In genomic region chr5:135734057-135734680, GRCm38 (mm10) we compare ENCODE assay signal across 28 mouse cellular contexts. TPM values are rescaled to one million over a fixed set of nuclear protein-coding genes. Genes with fewer than 3 reads are reported as not detected.
DNase-seq lines count a peak whose midpoint lies in the region; TF ChIP-seq lines count a peak whose summit lies in the region.
"Had no signal": no experiment of that assay in that cellular context is flagged by ENCODE, and none has a peak within 500 bp of the region (broad histone marks: within the 10 kb centered on the region; RNA-seq: fewer than 3 reads in every experiment).

No protein-coding gene starts in this region.

- TF ChIP-seq CTCF in testis, adult 2 months (IDR thresholded peaks at IDR 0.05; ENCODE audit: control insufficient read depth, insufficient read depth, insufficient replicate concordance, low read depth, low read length): no peak

- peak overlapping the region; percentile 43 for H3K4me3 ChIP-seq in testis, adult 2 months (ENCODE audit: control insufficient read depth, low read depth, low read length)
- H3K4me3 ChIP-seq: embryonic facial prominence, embryonic 15.5 days; forebrain, embryonic 12.5 days; midbrain, embryonic 10.5 days had no signal

- H3K4me1 ChIP-seq in testis, adult 2 months (ENCODE audit: control insufficient read depth, insufficient read depth, low read length): peaks cover 9% of the 10 kb centered on the region
- H3K4me1 ChIP-seq: embryonic facial prominence, embryonic 15.5 days; forebrain, embryonic 12.5 days; midbrain, embryonic 10.5 days had no signal

- peak; percentile 94 for DNase-seq in heart, adult 11 months
- DNase-seq in heart, postnatal 10 days: no peak
- DNase-seq in kidney, adult 9 months: peak; percentile 15
- DNase-seq in kidney, adult 11 months: no peak
- DNase-seq in testis, postnatal 14 days (ENCODE audit: low spot score): no peak
- DNase-seq in right cerebral cortex, postnatal 25 days: no peak
- DNase-seq: adrenal gland, postnatal 14 days; cerebellum, adult 18-20 months; cerebellum, postnatal 14 days; gastrocnemius, postnatal 14 days; heart, postnatal 4 days; layer of hippocampus, adult 9-11 months; liver; lung, adult 2 months; thymus, adult 18-20 months; thymus, postnatal 25 days had no signal

- H3K27ac ChIP-seq in testis, adult 2 months (ENCODE audit: control insufficient read depth, insufficient read depth, low read depth, low read length): no peak overlapping the region
- H3K27ac ChIP-seq: embryonic facial prominence, embryonic 15.5 days; forebrain, embryonic 12.5 days; kidney, postnatal 0 days; liver, embryonic 14.5 days; midbrain, embryonic 10.5 days had no signal

- TF ChIP-seq POLR2A in testis, adult 2 months (IDR thresholded peaks at IDR 0.05; ENCODE audit: control insufficient read depth, low read depth, low read length): no peak

- H3K36me3 ChIP-seq in testis, adult 2 months (ENCODE audit: control insufficient read depth, insufficient read depth, low read length): no peaks in the 10 kb centered on the region; the same call in 1 of the 2 replicates

- intact Hi-C loops in heart, postnatal 10 days (cut with DNase I): no loop called here

- H3K27me3 ChIP-seq in testis, adult 2 months (ENCODE audit: control insufficient read depth, insufficient read depth, low read length): no peaks in the 10 kb centered on the region
- H3K27me3 ChIP-seq: embryonic facial prominence, embryonic 15.5 days; forebrain, embryonic 12.5 days had no signal

RNA-seq across cellular contexts. Expression of gene Tmem120a, which starts 10.1 kb away (rescaled TPM):
- total RNA-seq in heart, postnatal 10 days (2021): 10 to 100 TPM; 10.0 to 17.4 TPM
- polyA plus RNA-seq in testis, adult 2 months (2012; rRNA removed): 182 and 184 TPM in 2 replicates

RNA-seq across cellular contexts. Expression of gene Styxl1, which starts 44.0 kb away (rescaled TPM):
- total RNA-seq in heart, postnatal 10 days (2021): not detected
- polyA plus RNA-seq in testis, adult 2 months (2012; rRNA removed): 70.9 and 81.5 TPM in 2 replicates
- total RNA-seq: gastrocnemius, postnatal 14 days; heart, adult 18-20 months; heart, postnatal 4 days; left cerebral cortex, postnatal 10 days; megakaryocyte progenitor cell, adult 5-6 weeks; monocyte, adult 5-6 weeks had no signal
- polyA plus RNA-seq: G1E; limb, embryonic 11.5 days had no signal

RNA-seq across cellular contexts. Expression of gene Mdh2, which starts 44.1 kb away (rescaled TPM):
- 1,000 to 10,000 TPM; 1,661 to 1,664 TPM for total RNA-seq in heart, postnatal 10 days (2021)
- polyA plus RNA-seq in testis, adult 2 months (2012; rRNA removed): 68.7 and 75.6 TPM in 2 replicates

Comparison
In these comparisons a context has a peak if more than half of its experiments do, and no peak if none do; other contexts are left out.
1. DNase-seq: peak in heart, adult 11 months (single experiment) and kidney, adult 9 months (single experiment); none in heart, postnatal 10 days (0 of 2), kidney, adult 11 months (single experiment), testis, postnatal 14 days (single experiment) and right cerebral cortex, postnatal 25 days (single experiment).